Mouse (Mus musculus) heart, adult 2 months (tissue): ENCODE measurements around the gene Odf3l2.

Experiments used
- CTCF ChIP-seq: fragments of 200-600 bp; IDR thresholded peaks from 2 replicates; pipeline ENCODE4 v1.8.1; 2022; ENCODE audit warnings: antibody characterized with exemption, mild to moderate bottlenecking, moderate library complexity
- POLR2A ChIP-seq: fragments of 200-500 bp; IDR thresholded peaks from 2 replicates; pipeline ENCODE4 v1.6.1; 2011; ENCODE audit warnings: mild to moderate bottlenecking, low read depth, low read length, control low read depth; ENCODE audit not compliant: insufficient read depth

DNA sequence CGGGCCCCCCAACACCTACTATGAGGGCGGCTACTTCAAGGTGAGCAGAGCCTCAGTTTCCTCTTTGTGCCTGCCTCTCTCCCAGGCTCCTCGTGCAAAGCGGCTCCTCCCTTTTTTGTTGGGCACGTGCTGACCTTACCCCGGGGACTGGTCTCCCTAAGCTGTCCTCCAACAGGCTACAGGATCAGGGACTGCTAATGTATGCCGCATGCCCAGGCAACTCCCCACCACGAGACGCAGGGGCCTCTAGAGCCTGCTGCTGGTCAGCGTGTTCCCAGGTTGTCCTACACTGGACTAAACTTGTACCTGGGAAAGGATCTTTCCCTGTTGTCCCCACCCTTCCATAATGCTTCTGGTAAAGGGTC is 37.0 kb upstream of the Odf3l2 start:
- TF ChIP-seq POLR2A (no peak), CTCF (no peak)
